Mouse (Mus musculus) hindbrain, postnatal 0 days (tissue): Measurements from ENCODE around the gene B3galt6. TPM values are rescaled to one million over a fixed set of nuclear protein-coding genes. Genes with fewer than 3 reads are reported as not detected.

Experiments used
- ATAC-seq: fragments of 200-750 bp; cut with Nextera tagmentation; 2 replicates; pipeline ENCODE4 v1.8.0; 2017; ENCODE audit warnings: mild to moderate bottlenecking, moderate TSS enrichment, moderate library complexity
- DNase-seq: peaks from one replicate; pipeline ENCODE4 v3.0.0-alpha.2; 2015; ENCODE audit warnings: low spot score
- H3K27ac ChIP-seq: fragments of 300-500 bp; sonication (generic); 2 replicates; pipeline ENCODE4 v1.5.1; 2014; ENCODE audit warnings: mild to moderate bottlenecking
- H3K27me3 ChIP-seq: fragments of 300-500 bp; sonication (generic); 2 replicates; pipeline ENCODE4 v1.6.1; 2014; ENCODE audit warnings: low read length, mixed read lengths; ENCODE audit not compliant: insufficient read depth
- H3K36me3 ChIP-seq: fragments of 300-500 bp; sonication (generic); 2 replicates; pipeline ENCODE4 v1.6.1; 2014; ENCODE audit warnings: low read length, mixed read lengths; ENCODE audit not compliant: insufficient read depth
- H3K4me1 ChIP-seq: fragments of 300-500 bp; sonication (generic); 2 replicates; pipeline ENCODE4 v1.6.1; 2014; ENCODE audit warnings: antibody characterized with exemption, low read length, mixed read lengths; ENCODE audit not compliant: insufficient read depth
- H3K4me2 ChIP-seq: fragments of 300-500 bp; sonication (generic); 2 replicates; pipeline ENCODE4 v1.6.1; 2014; ENCODE audit warnings: low read depth, mild to moderate bottlenecking, low read length, moderate library complexity, mixed read lengths
- H3K4me3 ChIP-seq: fragments of 300-500 bp; sonication (generic); 2 replicates; pipeline ENCODE4 v1.5.1; 2014; ENCODE audit warnings: low read length
- H3K9ac ChIP-seq: fragments of 300-500 bp; sonication (generic); replicated peaks from 2 replicates; pipeline ENCODE4 v1.6.1; 2014; ENCODE audit warnings: mild to moderate bottlenecking, low read length, moderate library complexity, mixed read lengths
- H3K9me3 ChIP-seq: fragments of 300-500 bp; sonication (generic); 2 replicates; pipeline ENCODE4 v1.6.1; 2016; ENCODE audit warnings: low read length, mixed read lengths
- CTCF ChIP-seq: IDR thresholded peaks from 2 replicates; pipeline ENCODE4 v1.5.1; 2016; ENCODE audit warnings: antibody characterized with exemption, control low read depth, low read depth
- WGBS: fragments of 180-500 bp; shearing (Covaris S2); extraction: QIAGEN DNeasy Blood & Tissue Kit; methylation state at CpG from one replicate; pipeline ENCODE4 v1.1.7; 2014; 5-methylcytosine and 5-hydroxymethylcytosine counted together
- polyA plus RNA-seq: library from polyadenylated mRNA; unstranded; fragments of >200 nt; fragmentation: Nextera tagmentation; extraction: Ambion mirVana; gene quantifications from 2 replicates; pipeline ENCODE4 v1.2.1, GENCODE M21; 2015
- total RNA-seq: library from RNA; depleted of rRNA; stranded (reverse); fragments of >200 nt; gene quantifications from 2 replicates; pipeline ENCODE4 v1.2.3, GENCODE M21; 2014; rRNA removed

The B3galt6 gene
- total and polyA plus RNA-seq, 2 experiments from 2014 or later: 26.1 to 56.8 TPM

- DNase-seq: peak; percentile 91
- Histone ChIP-seq H3K9me3 (no peaks in the 10 kb centered on the region), H3K36me3 (peaks cover 32% of the 10 kb centered on the region), H3K4me3 (no peak overlapping the region), H3K27ac (no peak overlapping the region), H3K27me3 (no peaks in the 10 kb centered on the region), H3K4me1 (no peaks in the 10 kb centered on the region; the same call in 1 of the 2 replicates), H3K4me2 (no peak overlapping the region), H3K9ac (no peak overlapping the region)
- ATAC-seq: peak; percentile 78
- peak; percentile 86 for TF ChIP-seq CTCF
- 2% methylated on average over 5 of the region's 5 CpGs for WGBS
Measured at GRCm38 (mm10) chr4:155959275-155959674, 33.2 kb downstream of the B3galt6 start.

- no peak for TF ChIP-seq CTCF
- Histone ChIP-seq H3K9me3 (no peaks in the 10 kb centered on the region), H3K9ac (no peak overlapping the region), H3K27ac (no peak overlapping the region), H3K4me3 (no peak overlapping the region), H3K27me3 (no peaks in the 10 kb centered on the region), H3K4me2 (no peak overlapping the region), H3K4me1 (no peaks in the 10 kb centered on the region), H3K36me3 (peaks cover 65% of the 10 kb centered on the region)
- ATAC-seq (no peak), DNase-seq (no peak)
- WGBS: 91% methylated on average over 6 of the region's 6 CpGs
Measured at GRCm38 (mm10) chr4:155955491-155955890, 37.0 kb downstream of the B3galt6 start.

GRCm38 (mm10) chr4:155947094-155947493 lies 45.4 kb downstream of the B3galt6 start:
- Histone ChIP-seq H3K4me1 (peaks cover 7% of the 10 kb centered on the region; the same call in 1 of the 2 replicates), H3K9ac (no peak overlapping the region), H3K4me3 (no peak overlapping the region), H3K9me3 (no peaks in the 10 kb centered on the region), H3K4me2 (no peak overlapping the region), H3K27me3 (no peaks in the 10 kb centered on the region), H3K27ac (no peak overlapping the region), H3K36me3 (peaks cover 33% of the 10 kb centered on the region)
- TF ChIP-seq CTCF: no peak
- DNase-seq (no peak), ATAC-seq (no peak)

GRCm38 (mm10) chr4:155944271-155944670 lies 48.2 kb downstream of the B3galt6 start:
- no peaks in the 10 kb centered on the region for H3K9me3 ChIP-seq
- 0% methylated on average over 17 of the region's 17 CpGs for WGBS
- TF ChIP-seq CTCF: no peak
- H3K4me2 ChIP-seq: peak overlapping the region; percentile 69
- peaks cover 7% of the 10 kb centered on the region; the same call in 1 of the 2 replicates for H3K4me1 ChIP-seq
- peak overlapping the region; percentile 88 for H3K9ac ChIP-seq
- no peaks in the 10 kb centered on the region for H3K27me3 ChIP-seq
- H3K4me3 ChIP-seq: peak overlapping the region; percentile 96
- DNase-seq (peak; percentile 20), ATAC-seq (no peak)
- H3K36me3 ChIP-seq: peaks cover 9% of the 10 kb centered on the region
- peak overlapping the region; percentile 84 for H3K27ac ChIP-seq

- DNase-seq (peak; percentile 97), ATAC-seq (peak; percentile 98)
- peak within 1 kb of the TSS; percentile 92 for H3K27ac ChIP-seq
- peak within 1 kb of the TSS; percentile 88 for H3K9ac ChIP-seq
- WGBS: under 1% methylated on average over 85 of the region's 85 CpGs
- H3K9me3 ChIP-seq: no peaks in the 10 kb centered on the region
- peak within 1 kb of the TSS; percentile 96 for H3K4me3 ChIP-seq
- no peak for TF ChIP-seq CTCF
- H3K4me1 ChIP-seq: peaks cover 7% of the 10 kb centered on the region; the same call in 1 of the 2 replicates
- H3K4me2 ChIP-seq: peak within 1 kb of the TSS; percentile 95
- no peaks in the 10 kb centered on the region for H3K27me3 ChIP-seq
- peaks cover 5% of the 10 kb centered on the region; the same call in 1 of the 2 replicates for H3K36me3 ChIP-seq
Measured at GRCm38 (mm10) chr4:155943534-155944249, 48.8 kb downstream of the B3galt6 start, which contains the start of gene Ube2j2. Gene Ube2j2, plus strand, starts transcription at chr4:155943831.

- no peaks in the 10 kb centered on the region for H3K9me3 ChIP-seq
- WGBS: under 1% methylated on average over 17 of the region's 17 CpGs
- peaks cover 7% of the 10 kb centered on the region; the same call in 1 of the 2 replicates for H3K4me1 ChIP-seq
- peak; percentile 60 for DNase-seq
- peak; percentile 36 for ATAC-seq
- H3K27me3 ChIP-seq: no peaks in the 10 kb centered on the region
- H3K4me2 ChIP-seq: peak overlapping the region; percentile 95
- no peak for TF ChIP-seq CTCF
- peaks cover 5% of the 10 kb centered on the region; the same call in 1 of the 2 replicates for H3K36me3 ChIP-seq
- H3K27ac ChIP-seq: peak overlapping the region; percentile 92
- H3K4me3 ChIP-seq: peak overlapping the region; percentile 96
- peak overlapping the region; percentile 88 for H3K9ac ChIP-seq
Measured at GRCm38 (mm10) chr4:155943049-155943452, 49.4 kb downstream of the B3galt6 start.

Other genes with a start within 250 kb of the B3galt6 start
- gene Atad3a, start 231.6 kb downstream of the B3galt6 start, total RNA-seq: 65.7 and 83.4 TPM in 2 replicates
- 68.8 and 72.2 TPM in 2 replicates for gene Atad3a, start 231.6 kb downstream of the B3galt6 start, polyA plus RNA-seq
- 43.3 and 55.5 TPM in 2 replicates for gene Vwa1, start 218.0 kb downstream of the B3galt6 start, total RNA-seq
- 27.8 and 29.4 TPM in 2 replicates for gene Vwa1, start 218.0 kb downstream of the B3galt6 start, polyA plus RNA-seq
- gene Tmem88b, start 206.8 kb downstream of the B3galt6 start, total RNA-seq: 0.86 and 2.3 TPM in 2 replicates
- 1.0 and 1.2 TPM in 2 replicates for gene Tmem88b, start 206.8 kb downstream of the B3galt6 start, polyA plus RNA-seq
- not detected in 2 replicates for gene Ankrd65, start 202.2 kb downstream of the B3galt6 start, total RNA-seq
- not detected in 2 replicates for gene Ankrd65, start 202.2 kb downstream of the B3galt6 start, polyA plus RNA-seq
- 75.4 and 87.5 TPM in 2 replicates for gene Mrpl20, start 189.8 kb downstream of the B3galt6 start, total RNA-seq
- gene Mrpl20, start 189.8 kb downstream of the B3galt6 start, polyA plus RNA-seq: 303 and 310 TPM in 2 replicates
- gene Ccnl2, start 180.2 kb downstream of the B3galt6 start, total RNA-seq: 57.6 and 80.2 TPM in 2 replicates
- 82.6 and 90.6 TPM in 2 replicates for gene Ccnl2, start 180.2 kb downstream of the B3galt6 start, polyA plus RNA-seq
- gene Aurkaip1, start 161.4 kb downstream of the B3galt6 start, total RNA-seq: 110 and 143 TPM in 2 replicates
- gene Aurkaip1, start 161.4 kb downstream of the B3galt6 start, polyA plus RNA-seq: 162 and 175 TPM in 2 replicates
- gene Mxra8, start 153.0 kb downstream of the B3galt6 start, total RNA-seq: 45.8 and 58.9 TPM in 2 replicates
- 39.4 and 41.6 TPM in 2 replicates for gene Mxra8, start 153.0 kb downstream of the B3galt6 start, polyA plus RNA-seq
- gene Dvl1, start 145.2 kb downstream of the B3galt6 start, total RNA-seq: 141 and 166 TPM in 2 replicates
- gene Dvl1, start 145.2 kb downstream of the B3galt6 start, polyA plus RNA-seq: 16.0 and 16.4 TPM in 2 replicates
- 0.04 and 1.5 TPM in 2 replicates for gene Tas1r3, start 129.3 kb downstream of the B3galt6 start, total RNA-seq
- gene Tas1r3, start 129.3 kb downstream of the B3galt6 start, polyA plus RNA-seq: 0.13 and 0.23 TPM in 2 replicates
- 31.3 and 41.8 TPM in 2 replicates for gene Cptp, start 123.2 kb downstream of the B3galt6 start, total RNA-seq
- gene Cptp, start 123.2 kb downstream of the B3galt6 start, polyA plus RNA-seq: 26.8 and 27.9 TPM in 2 replicates
- 51.3 and 52.1 TPM in 2 replicates for gene Ints11, start 123.1 kb downstream of the B3galt6 start, total RNA-seq
- gene Ints11, start 123.1 kb downstream of the B3galt6 start, polyA plus RNA-seq: 49.9 and 52.4 TPM in 2 replicates
- 73.6 and 109 TPM in 2 replicates for gene Pusl1, start 100.9 kb downstream of the B3galt6 start, total RNA-seq
- 58.8 and 59.6 TPM in 2 replicates for gene Pusl1, start 100.9 kb downstream of the B3galt6 start, polyA plus RNA-seq
- gene Acap3, start 100.8 kb downstream of the B3galt6 start, total RNA-seq: 69.5 and 93.5 TPM in 2 replicates
- gene Acap3, start 100.8 kb downstream of the B3galt6 start, polyA plus RNA-seq: 52.2 and 56.4 TPM in 2 replicates
- 47.5 and 50.8 TPM in 2 replicates for gene Ube2j2, start 48.8 kb downstream of the B3galt6 start, total RNA-seq
- 119 and 126 TPM in 2 replicates for gene Ube2j2, start 48.8 kb downstream of the B3galt6 start, polyA plus RNA-seq
- gene C1qtnf12, start 30.3 kb downstream of the B3galt6 start, total RNA-seq: 26.6 and 35.2 TPM in 2 replicates
- 21.8 and 22.8 TPM in 2 replicates for gene C1qtnf12, start 30.3 kb downstream of the B3galt6 start, polyA plus RNA-seq
- 100 and 121 TPM in 2 replicates for gene Sdf4, start 223 bp upstream of the B3galt6 start, total RNA-seq
- gene Sdf4, start 223 bp upstream of the B3galt6 start, polyA plus RNA-seq: 122 and 127 TPM in 2 replicates
- 2.6 TPM in 1 of 2 replicates, not detected in the other for gene Tnfrsf4, start 21.2 kb upstream of the B3galt6 start, total RNA-seq
- gene Tnfrsf4, start 21.2 kb upstream of the B3galt6 start, polyA plus RNA-seq: 0.47 and 0.49 TPM in 2 replicates
- gene Tnfrsf18, start 33.5 kb upstream of the B3galt6 start, total RNA-seq: 0.16 TPM in 1 of 2 replicates, not detected in the other
- 1.4 and 1.6 TPM in 2 replicates for gene Tnfrsf18, start 33.5 kb upstream of the B3galt6 start, polyA plus RNA-seq
- gene Ttll10, start 66.8 kb upstream of the B3galt6 start, total RNA-seq: 0.26 TPM in 1 of 2 replicates, not detected in the other
- gene Ttll10, start 66.8 kb upstream of the B3galt6 start, polyA plus RNA-seq: 0.08 TPM in 1 of 2 replicates, not detected in the other
- 24.0 and 32.8 TPM in 2 replicates for gene 9430015G10Rik, start 117.3 kb upstream of the B3galt6 start, total RNA-seq
- gene 9430015G10Rik, start 117.3 kb upstream of the B3galt6 start, polyA plus RNA-seq: 21.0 and 22.3 TPM in 2 replicates
- 0.50 and 0.73 TPM in 2 replicates for gene Rnf223, start 137.9 kb upstream of the B3galt6 start, total RNA-seq
- gene Rnf223, start 137.9 kb upstream of the B3galt6 start, polyA plus RNA-seq: 0.25 and 0.31 TPM in 2 replicates
- 273 and 295 TPM in 2 replicates for gene Agrn, start 204.8 kb upstream of the B3galt6 start, total RNA-seq
- gene Agrn, start 204.8 kb upstream of the B3galt6 start, polyA plus RNA-seq: 58.6 and 63.0 TPM in 2 replicates
- gene Isg15, start 208.2 kb upstream of the B3galt6 start, total RNA-seq: 1.6 and 3.2 TPM in 2 replicates
- 4.5 and 5.2 TPM in 2 replicates for gene Isg15, start 208.2 kb upstream of the B3galt6 start, polyA plus RNA-seq
- 4.6 and 5.0 TPM in 2 replicates for gene AW011738, start 210.7 kb upstream of the B3galt6 start, total RNA-seq
- gene AW011738, start 210.7 kb upstream of the B3galt6 start, polyA plus RNA-seq: 3.7 and 4.0 TPM in 2 replicates
- gene Perm1, start 223.2 kb upstream of the B3galt6 start, total RNA-seq: 1.6 and 1.7 TPM in 2 replicates
- 1.2 and 1.3 TPM in 2 replicates for gene Perm1, start 223.2 kb upstream of the B3galt6 start, polyA plus RNA-seq
- 52.9 and 55.3 TPM in 2 replicates for gene Plekhn1, start 242.2 kb upstream of the B3galt6 start, total RNA-seq
- gene Plekhn1, start 242.2 kb upstream of the B3galt6 start, polyA plus RNA-seq: 19.6 and 19.7 TPM in 2 replicates
- 79.8 and 80.8 TPM in 2 replicates for gene Noc2l, start 243.4 kb upstream of the B3galt6 start, total RNA-seq
- 40.9 and 43.8 TPM in 2 replicates for gene Noc2l, start 243.4 kb upstream of the B3galt6 start, polyA plus RNA-seq